Comparison of ENCODE assay signal across 11 mouse cellular contexts in genomic region chr12:90027023-90027422, GRCm38 (mm10).
DNase-seq lines count a peak whose midpoint lies in the region; ATAC-seq lines count a peak whose summit lies in the region.
"Had no signal": no experiment of that assay in that cellular context is flagged by ENCODE, and none has a peak within 500 bp of the region (broad histone marks: within the 10 kb centered on the region; RNA-seq: fewer than 3 reads in every experiment).

No protein-coding gene starts in this region.

- no peaks in the 10 kb centered on the region for H3K4me1 ChIP-seq in hindbrain, embryonic 10.5 days (replicated peaks)
- H3K4me1 ChIP-seq in hindbrain, embryonic 14.5 days (replicated peaks; ENCODE audit: control insufficient read depth, insufficient read depth, low read length): no peaks in the 10 kb centered on the region
- H3K4me1 ChIP-seq in limb, embryonic 10.5 days: no peaks in the 10 kb centered on the region
- H3K4me1 ChIP-seq: heart, embryonic 13.5 days had no signal

- 56% methylated on average over 3 of the region's 3 CpGs for WGBS in hindbrain, embryonic 10.5 days
- 52% methylated on average over 3 of the region's 3 CpGs for WGBS in hindbrain, embryonic 14.5 days
- 59% methylated on average over 3 of the region's 3 CpGs for WGBS in limb, embryonic 10.5 days

- no peaks in the 10 kb centered on the region for H3K36me3 ChIP-seq in hindbrain, embryonic 10.5 days
- no peaks in the 10 kb centered on the region for H3K36me3 ChIP-seq in hindbrain, embryonic 14.5 days (replicated peaks; ENCODE audit: control insufficient read depth, insufficient read depth)
- no peaks in the 10 kb centered on the region for H3K36me3 ChIP-seq in limb, embryonic 10.5 days
- H3K36me3 ChIP-seq: heart, embryonic 13.5 days had no signal

- peak; percentile 17 for DNase-seq in hindbrain, embryonic 10.5 days (ENCODE audit: low spot score)
- no peak for DNase-seq in hindbrain, embryonic 14.5 days (ENCODE audit: low spot score)
- DNase-seq in adrenal gland, postnatal 10 days: peak; percentile 26
- DNase-seq in cerebellum, adult 18-20 months: peak; percentile 27 to 37
- peak; percentile 2 for DNase-seq in gastrocnemius, postnatal 10 days
- DNase-seq in limb, embryonic 10.5 days (ENCODE audit: low spot score): no peak
- DNase-seq in thymus, postnatal 25 days: no peak
- no peak for DNase-seq in thymus, postnatal 0 days (ENCODE audit: low spot score)
- DNase-seq: kidney, postnatal 14 days had no signal

- H3K27me3 ChIP-seq in hindbrain, embryonic 10.5 days (ENCODE audit: insufficient read depth, poor library complexity, severe bottlenecking): no peaks in the 10 kb centered on the region
- no peaks in the 10 kb centered on the region for H3K27me3 ChIP-seq in hindbrain, embryonic 14.5 days (ENCODE audit: control insufficient read depth, insufficient read depth, low read length)
- no peaks in the 10 kb centered on the region for H3K27me3 ChIP-seq in limb, embryonic 10.5 days (ENCODE audit: low read depth, poor library complexity, severe bottlenecking)
- H3K27me3 ChIP-seq: heart, embryonic 13.5 days had no signal

- H3K27ac ChIP-seq in hindbrain, embryonic 10.5 days: no peak overlapping the region
- no peak overlapping the region for H3K27ac ChIP-seq in hindbrain, embryonic 14.5 days
- H3K27ac ChIP-seq in limb, embryonic 10.5 days: no peak overlapping the region
- H3K27ac ChIP-seq: heart, embryonic 13.5 days; macrophage had no signal

- H3K4me3 ChIP-seq in hindbrain, embryonic 10.5 days: no peak overlapping the region
- no peak overlapping the region for H3K4me3 ChIP-seq in hindbrain, embryonic 14.5 days (replicated peaks; ENCODE audit: low read length)
- H3K4me3 ChIP-seq in limb, embryonic 10.5 days: no peak overlapping the region
- H3K4me3 ChIP-seq: heart, embryonic 13.5 days had no signal

- no peak overlapping the region for H3K9ac ChIP-seq in hindbrain, embryonic 14.5 days
- H3K9ac ChIP-seq: heart, embryonic 13.5 days had no signal

- no peaks in the 10 kb centered on the region for H3K9me3 ChIP-seq in hindbrain, embryonic 10.5 days
- H3K9me3 ChIP-seq in hindbrain, embryonic 14.5 days (ENCODE audit: control insufficient read depth, low read length): no peaks in the 10 kb centered on the region
- H3K9me3 ChIP-seq in limb, embryonic 10.5 days (replicated peaks): no peaks in the 10 kb centered on the region
- H3K9me3 ChIP-seq: heart, embryonic 13.5 days had no signal

- H3K4me2 ChIP-seq in hindbrain, embryonic 14.5 days (replicated peaks): no peak overlapping the region
- H3K4me2 ChIP-seq: heart, embryonic 13.5 days had no signal

- ATAC-seq in hindbrain, embryonic 14.5 days (ENCODE audit: low FRiP score): no peak

Comparison
In these comparisons a context has a peak if more than half of its experiments do, and no peak if none do; other contexts are left out.
1. DNase-seq: peak in hindbrain, embryonic 10.5 days (single experiment), adrenal gland, postnatal 10 days (single experiment), cerebellum, adult 18-20 months (2 of 2) and gastrocnemius, postnatal 10 days (single experiment); none in hindbrain, embryonic 14.5 days (single experiment), limb, embryonic 10.5 days (single experiment), thymus, postnatal 25 days (single experiment) and thymus, postnatal 0 days (single experiment).